Mouse (Mus musculus) bone marrow, adult 2 months (tissue): ENCODE results near the gene Pth1r. TPM values are rescaled to one million over a fixed set of nuclear protein-coding genes. Genes with fewer than 3 reads are reported as not detected.

ENCODE experiments used
- H3K27ac ChIP-seq: fragments of 200-500 bp; 2 replicates; pipeline ENCODE4 v1.5.1; 2012; ENCODE audit warnings: low read depth, mild to moderate bottlenecking, control low read depth, inconsistent platforms, low read length; ENCODE audit not compliant: control insufficient read depth, poor library complexity, insufficient read depth
- H3K4me1 ChIP-seq: fragments of 200-500 bp; 2 replicates; pipeline ENCODE4 v1.6.1; 2011; ENCODE audit warnings: low read length; ENCODE audit not compliant: control insufficient read depth, insufficient read depth
- H3K4me3 ChIP-seq: fragments of 200-500 bp; replicated peaks from 2 replicates; pipeline ENCODE3; 2011; ENCODE audit warnings: mild to moderate bottlenecking, low read depth, low read length, control low read depth; ENCODE audit not compliant: control insufficient read depth
- CTCF ChIP-seq: fragments of 200-500 bp; IDR thresholded peaks from 2 replicates; pipeline ENCODE4 v1.5.1; 2011; ENCODE audit warnings: low read length, control low read depth; ENCODE audit not compliant: control insufficient read depth, insufficient read depth
- POLR2A ChIP-seq: fragments of 200-500 bp; IDR thresholded peaks from 2 replicates; pipeline ENCODE4 v1.6.1; 2011; ENCODE audit warnings: low read depth, mild to moderate bottlenecking, control low read depth, low read length, borderline replicate concordance; ENCODE audit not compliant: control insufficient read depth
- WGBS: fragments of 180-500 bp; shearing (Covaris S2); methylation state at CpG from one replicate; pipeline ENCODE4 v1.1.7; 2018; 5-methylcytosine and 5-hydroxymethylcytosine counted together
- polyA plus RNA-seq: library from polyadenylated mRNA; stranded (reverse); fragments of >200 nt; gene quantifications from 2 replicates; pipeline ENCODE4 v1.2.4, GENCODE M21; 2011; ENCODE audit warnings: low replicate concordance; ENCODE audit not compliant: missing spikeins, insufficient read depth, insufficient read length

Gene Pth1r
- polyA plus RNA-seq, 1 experiment, result 9.1 TPM

- WGBS, result 89% methylated on average over 6 of the region's 6 CpGs
Measured at GRCm38 (mm10) chr9:110718071-110718470, 28.9 kb downstream of the Pth1r start.

DNA sequence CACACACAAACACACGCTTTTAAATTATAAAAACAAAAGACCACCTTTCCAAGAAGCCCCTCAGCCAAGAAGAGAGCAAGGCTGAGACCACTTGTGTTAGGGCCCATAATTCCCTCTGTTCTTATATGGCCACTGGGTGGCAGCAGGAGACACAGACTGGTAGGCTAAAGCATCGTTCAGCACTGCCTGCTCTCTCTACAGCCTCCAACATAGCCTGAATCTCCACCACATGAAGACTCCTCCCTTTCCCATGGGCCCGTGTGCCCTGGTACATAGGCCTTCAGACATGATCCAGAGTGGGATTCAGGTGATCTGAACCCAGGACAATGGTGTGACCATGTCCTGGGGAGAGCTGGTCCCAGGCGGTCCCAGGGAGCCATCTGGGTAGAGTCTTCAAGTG lies 30.2 kb downstream of the Pth1r start:
- 35% methylated on average over 4 of the region's 4 CpGs for WGBS
- no peaks in the 10 kb centered on the region for H3K4me1 ChIP-seq
- TF ChIP-seq POLR2A (no peak), CTCF (peak; percentile 72)
- no peak overlapping the region for H3K27ac ChIP-seq
- no peak overlapping the region for H3K4me3 ChIP-seq

More at GRCm38 (mm10) chr9:110718071-110718470, 28.9 kb downstream of the Pth1r start:
- Histone ChIP-seq H3K27ac (no peak overlapping the region), H3K4me3 (no peak overlapping the region), H3K4me1 (no peaks in the 10 kb centered on the region)
- TF ChIP-seq POLR2A (no peak), CTCF (no peak)

GRCm38 (mm10) chr9:110715426-110715825 lies 31.5 kb downstream of the Pth1r start:
- WGBS, result 63% methylated on average over 1 of the region's 1 CpGs
- TF ChIP-seq POLR2A (no peak), CTCF (no peak)
- Histone ChIP-seq H3K27ac (no peak overlapping the region), H3K4me3 (no peak overlapping the region), H3K4me1 (no peaks in the 10 kb centered on the region; the same call in 1 of the 2 replicates)

DNA sequence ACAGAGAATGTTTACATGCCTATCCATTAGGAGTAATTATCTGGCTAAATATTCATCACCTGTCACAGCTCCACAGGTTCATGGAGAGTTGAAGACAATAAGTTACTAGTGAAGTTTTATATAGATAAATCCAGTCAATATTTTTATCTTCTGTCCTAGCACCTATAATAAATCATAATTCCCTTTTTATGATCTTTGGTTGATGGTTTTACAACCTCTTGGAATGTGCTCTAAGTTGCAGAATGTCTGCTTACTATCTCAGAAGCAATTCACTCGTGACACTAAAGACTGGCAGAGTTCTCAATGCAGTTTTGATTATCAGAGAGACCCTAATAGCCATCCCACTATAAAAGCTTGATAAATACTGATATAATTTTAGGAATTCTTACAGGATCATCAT lies 33.6 kb downstream of the Pth1r start:
- Histone ChIP-seq H3K27ac (no peak overlapping the region), H3K4me1 (no peaks in the 10 kb centered on the region; the same call in 1 of the 2 replicates), H3K4me3 (no peak overlapping the region)
- TF ChIP-seq CTCF (no peak), POLR2A (no peak)
- WGBS, result 66% methylated on average over 1 of the region's 1 CpGs

DNA sequence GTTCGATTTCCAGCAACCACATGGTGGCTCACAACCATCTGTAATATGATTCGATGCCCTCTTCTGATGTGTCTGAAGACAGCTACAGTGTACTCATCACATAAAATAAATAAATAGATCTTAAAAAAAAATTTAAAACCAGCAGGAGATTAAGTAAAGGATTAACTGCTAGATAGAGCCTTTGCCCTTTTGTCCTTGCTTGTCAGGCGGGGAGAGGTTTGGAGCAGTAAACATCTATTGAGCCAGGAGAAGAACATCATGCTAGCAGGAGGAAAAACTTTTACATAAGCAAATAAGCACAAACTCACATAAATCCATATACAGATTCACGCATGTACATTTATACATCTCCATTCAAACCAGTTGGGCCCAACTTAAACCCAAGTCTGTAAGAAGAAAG lies 34.4 kb downstream of the Pth1r start:
- Histone ChIP-seq H3K4me1 (no peaks in the 10 kb centered on the region; the same call in 1 of the 2 replicates), H3K27ac (no peak overlapping the region), H3K4me3 (no peak overlapping the region)
- 86% methylated on average over 4 of the region's 4 CpGs for WGBS
- TF ChIP-seq POLR2A (no peak), CTCF (no peak)

GRCm38 (mm10) chr9:110711996-110712395 lies 34.9 kb downstream of the Pth1r start:
- TF ChIP-seq CTCF, result no peak
- no peak for TF ChIP-seq POLR2A
- Histone ChIP-seq H3K4me1 (peaks cover 1% of the 10 kb centered on the region), H3K4me3 (no peak overlapping the region), H3K27ac (no peak overlapping the region)
- WGBS, result 88% methylated on average over 6 of the region's 6 CpGs

DNA sequence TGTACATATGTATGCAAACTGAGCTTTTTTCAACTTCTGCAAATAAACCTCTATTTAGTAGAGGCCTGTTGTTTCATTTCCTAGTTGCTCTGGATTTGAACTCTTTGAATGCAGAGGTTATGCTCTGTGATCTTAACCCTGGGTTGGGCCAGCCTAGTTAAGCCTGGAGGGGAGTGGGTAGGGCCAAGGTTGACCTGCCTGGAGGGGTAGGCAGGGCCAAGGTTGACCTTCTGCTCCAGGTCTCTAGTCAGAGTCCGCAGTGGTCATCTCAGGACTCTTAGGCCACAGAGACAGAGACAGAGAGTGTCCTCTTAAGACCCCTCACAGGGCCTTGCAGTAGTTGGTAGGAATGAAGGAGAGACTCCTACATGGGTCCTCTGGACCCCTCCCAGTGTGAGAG lies 35.4 kb downstream of the Pth1r start:
- H3K4me1 ChIP-seq, result peaks cover 3% of the 10 kb centered on the region
- WGBS, result 86% methylated on average over 1 of the region's 1 CpGs
- no peak overlapping the region for H3K27ac ChIP-seq
- no peak for TF ChIP-seq CTCF
- TF ChIP-seq POLR2A, result no peak
- H3K4me3 ChIP-seq, result no peak overlapping the region

- H3K4me1 ChIP-seq, result peaks cover 3% of the 10 kb centered on the region
- TF ChIP-seq CTCF (peak; percentile 88), POLR2A (peak; percentile 49; the same call in 1 of the 2 replicates)
- peak overlapping the region; percentile 66 for H3K27ac ChIP-seq
- WGBS, result 6% methylated on average over 5 of the region's 5 CpGs
- peak overlapping the region; percentile 69 for H3K4me3 ChIP-seq
Measured at GRCm38 (mm10) chr9:110709640-110710258, 37.2 kb downstream of the Pth1r start.
